Mouse (Mus musculus): ENCODE data around the gene Pik3cg. TPM values are rescaled to one million over a fixed set of nuclear protein-coding genes. Genes with fewer than 3 reads are reported as not detected.

Gene Pik3cg
- polyA plus RNA-seq, 1 experiment from 2014 or later: 1.1 TPM

GRCm38 (mm10) chr12:32127599-32128507 is 80.6 kb downstream of the Pik3cg start:
- 0 out of 2 replicates have a peak, but pooled peaks cover 3% of the 10 kb centered on the region for H3K27me3 ChIP-seq (replicated peaks; ENCODE audit: control insufficient read depth, insufficient read depth, low read length)
- no peaks in the 10 kb centered on the region for H3K36me3 ChIP-seq (ENCODE audit: control insufficient read depth, insufficient read depth)
- TF ChIP-seq CTCF (IDR thresholded peaks at IDR 0.05; ENCODE audit: low read depth): no peak
- H3K4me2 ChIP-seq (replicated peaks; ENCODE audit: low read depth): no peak overlapping the region
- H3K4me3 ChIP-seq (ENCODE audit: low read depth, low read length): no peak overlapping the region
- WGBS: 57% methylated on average over 14 of the region's 14 CpGs
- H3K9ac ChIP-seq (ENCODE audit: low read depth, low read length): no peak overlapping the region
- no peak overlapping the region for H3K27ac ChIP-seq (ENCODE audit: low read depth, low read length)
- no peaks in the 10 kb centered on the region for H3K4me1 ChIP-seq (replicated peaks; ENCODE audit: control insufficient read depth, insufficient read depth, low read length)
- H3K9me3 ChIP-seq (ENCODE audit: control insufficient read depth): no peaks in the 10 kb centered on the region
- no peak for ATAC-seq

- Histone ChIP-seq H3K9me3 (ENCODE audit: control insufficient read depth) (no peaks in the 10 kb centered on the region), H3K4me2 (replicated peaks; ENCODE audit: low read depth) (no peak overlapping the region), H3K9ac (ENCODE audit: low read depth, low read length) (no peak overlapping the region), H3K27me3 (replicated peaks; ENCODE audit: control insufficient read depth, insufficient read depth, low read length) (0 out of 2 replicates have a peak, but pooled peaks cover 3% of the 10 kb centered on the region), H3K4me1 (replicated peaks; ENCODE audit: control insufficient read depth, insufficient read depth, low read length) (no peaks in the 10 kb centered on the region), H3K4me3 (ENCODE audit: low read depth, low read length) (no peak overlapping the region), H3K27ac (ENCODE audit: low read depth, low read length) (no peak overlapping the region), H3K36me3 (ENCODE audit: control insufficient read depth, insufficient read depth) (no peaks in the 10 kb centered on the region)
- TF ChIP-seq CTCF (IDR thresholded peaks at IDR 0.05; ENCODE audit: low read depth): no peak
- ATAC-seq: no peak
- 70% methylated on average over 2 of the region's 2 CpGs for WGBS
These were observed 81.3 kb downstream of the Pik3cg start for GRCm38 (mm10) chr12:32127158-32127557.

DNA sequence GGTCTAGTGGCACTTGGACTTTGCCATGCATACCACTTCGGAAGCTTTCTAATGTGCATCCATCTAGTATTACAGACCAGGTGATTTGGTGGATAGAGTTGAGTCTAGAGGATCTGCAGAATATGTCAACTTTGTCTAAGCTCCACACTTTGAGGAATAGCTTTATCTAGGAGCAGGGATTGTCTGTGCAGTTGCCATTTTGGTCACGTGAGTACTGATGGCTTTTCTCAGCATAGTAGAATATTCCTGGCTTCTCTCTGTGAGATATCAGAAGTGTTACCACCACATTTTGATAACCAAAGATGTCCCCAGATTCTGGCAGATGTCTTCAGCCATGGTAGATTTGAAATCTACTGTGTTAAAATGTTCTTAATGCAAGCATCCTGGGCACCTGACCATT is 84.0 kb downstream of the Pik3cg start:
- H3K4me3 ChIP-seq (ENCODE audit: low read depth, low read length): no peak overlapping the region
- H3K9ac ChIP-seq (ENCODE audit: low read depth, low read length): no peak overlapping the region
- 91% methylated on average over 2 of the region's 2 CpGs for WGBS
- no peak for TF ChIP-seq CTCF (IDR thresholded peaks at IDR 0.05; ENCODE audit: low read depth)
- no peaks in the 10 kb centered on the region for H3K9me3 ChIP-seq (ENCODE audit: control insufficient read depth)
- H3K27me3 ChIP-seq (replicated peaks; ENCODE audit: control insufficient read depth, insufficient read depth, low read length): no peaks in the 10 kb centered on the region
- no peak overlapping the region for H3K4me2 ChIP-seq (replicated peaks; ENCODE audit: low read depth)
- no peak for ATAC-seq
- H3K4me1 ChIP-seq (replicated peaks; ENCODE audit: control insufficient read depth, insufficient read depth, low read length): no peaks in the 10 kb centered on the region
- H3K36me3 ChIP-seq (ENCODE audit: control insufficient read depth, insufficient read depth): no peaks in the 10 kb centered on the region
- no peak overlapping the region for H3K27ac ChIP-seq (ENCODE audit: low read depth, low read length)

GRCm38 (mm10) chr12:32124030-32124429 is 84.4 kb downstream of the Pik3cg start:
- Histone ChIP-seq H3K36me3 (ENCODE audit: control insufficient read depth, insufficient read depth) (no peaks in the 10 kb centered on the region), H3K4me3 (ENCODE audit: low read depth, low read length) (no peak overlapping the region), H3K4me2 (replicated peaks; ENCODE audit: low read depth) (no peak overlapping the region), H3K27ac (ENCODE audit: low read depth, low read length) (no peak overlapping the region), H3K9me3 (ENCODE audit: control insufficient read depth) (no peaks in the 10 kb centered on the region), H3K9ac (ENCODE audit: low read depth, low read length) (no peak overlapping the region), H3K27me3 (replicated peaks; ENCODE audit: control insufficient read depth, insufficient read depth, low read length) (no peaks in the 10 kb centered on the region), H3K4me1 (replicated peaks; ENCODE audit: control insufficient read depth, insufficient read depth, low read length) (no peaks in the 10 kb centered on the region)
- ATAC-seq: no peak
- WGBS: 84% methylated on average over 8 of the region's 8 CpGs
- TF ChIP-seq CTCF (IDR thresholded peaks at IDR 0.05; ENCODE audit: low read depth): no peak

- Histone ChIP-seq H3K4me1 (replicated peaks; ENCODE audit: control insufficient read depth, insufficient read depth, low read length) (no peaks in the 10 kb centered on the region), H3K9me3 (ENCODE audit: control insufficient read depth) (no peaks in the 10 kb centered on the region), H3K4me2 (replicated peaks; ENCODE audit: low read depth) (no peak overlapping the region), H3K36me3 (ENCODE audit: control insufficient read depth, insufficient read depth) (no peaks in the 10 kb centered on the region), H3K9ac (ENCODE audit: low read depth, low read length) (no peak overlapping the region), H3K27me3 (replicated peaks; ENCODE audit: control insufficient read depth, insufficient read depth, low read length) (no peaks in the 10 kb centered on the region), H3K4me3 (ENCODE audit: low read depth, low read length) (no peak overlapping the region), H3K27ac (ENCODE audit: low read depth, low read length) (no peak overlapping the region)
- 75% methylated on average over 5 of the region's 5 CpGs for WGBS
- no peak for ATAC-seq
- no peak for TF ChIP-seq CTCF (IDR thresholded peaks at IDR 0.05; ENCODE audit: low read depth)
These were observed 84.9 kb downstream of the Pik3cg start for GRCm38 (mm10) chr12:32123559-32123958.

Other genes starting within 250 kb of the Pik3cg start
- 11.6 and 12.5 TPM in 2 replicates for gene Prkar2b, start 147.4 kb downstream of the Pik3cg start, polyA plus RNA-seq (2015; fragmentation: Nextera tagmentation; extraction: Ambion mirVana)
- gene Ccdc71l, start 170.0 kb upstream of the Pik3cg start, polyA plus RNA-seq (2015; fragmentation: Nextera tagmentation; extraction: Ambion mirVana): 6.4 TPM in 2 replicates

All from intestine, postnatal 0 days (tissue).